Mouse (Mus musculus): ENCODE results near the gene Chrna1. TPM values are rescaled to one million over a fixed set of nuclear protein-coding genes. Genes with fewer than 3 reads are reported as not detected.

Gene Chrna1
- total RNA-seq, 2 experiments from 2014 or later = 0.07 to 0.19 TPM

- no peak for DNase-seq (ENCODE audit: low spot score in 2 of 2)
- intact Hi-C loops (cut with DNase I) = no loop called here
Observed at GRCm38 (mm10) chr2:73593101-73593439, 12.9 kb upstream of the Chrna1 start.

DNA sequence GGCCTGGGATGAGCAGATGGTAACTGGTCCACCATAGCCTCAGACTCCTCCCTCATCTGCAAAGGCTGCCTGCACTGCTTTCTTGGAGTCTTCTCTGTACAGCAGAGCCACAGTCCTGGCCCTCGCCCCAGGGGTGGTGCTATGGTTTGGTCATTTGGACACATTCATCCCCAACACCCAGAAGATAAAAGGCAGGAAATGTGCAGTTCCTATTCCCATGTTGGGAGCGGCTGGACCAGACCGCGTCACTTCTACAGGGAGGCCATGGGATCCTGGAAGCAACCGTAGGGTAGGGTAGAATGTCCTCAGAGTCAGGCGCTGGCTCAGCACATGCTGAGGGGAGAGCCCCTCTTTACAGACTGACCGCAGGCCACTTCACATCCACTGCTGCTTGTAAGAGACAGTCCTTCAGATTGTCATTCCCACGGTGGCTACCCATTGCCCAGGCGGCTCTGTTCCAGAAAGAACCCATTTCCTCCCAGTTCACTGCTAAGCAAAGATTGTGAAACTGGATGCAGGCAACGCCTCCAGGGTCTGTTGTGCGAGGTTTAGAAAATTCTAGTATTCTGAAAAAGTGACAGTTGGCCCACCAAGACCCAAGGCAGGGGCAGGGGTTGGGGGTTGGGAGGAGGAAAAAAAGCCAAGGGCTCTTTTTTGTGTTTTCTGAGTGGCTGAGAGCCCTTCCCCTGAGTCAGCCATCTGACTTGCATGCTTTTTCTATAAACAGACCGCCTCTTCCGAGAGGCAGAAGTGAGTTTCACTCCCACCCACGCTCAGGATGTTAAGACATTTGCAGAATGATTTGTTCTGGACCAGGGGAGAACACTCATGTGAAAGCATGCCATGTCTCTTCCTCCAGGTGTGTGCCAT, 12.3 kb upstream of the Chrna1 start:
- intact Hi-C loops (cut with DNase I) = no loop called here
- DNase-seq (ENCODE audit: low spot score in 2 of 2) = peak; percentile 74 to 92

DNA sequence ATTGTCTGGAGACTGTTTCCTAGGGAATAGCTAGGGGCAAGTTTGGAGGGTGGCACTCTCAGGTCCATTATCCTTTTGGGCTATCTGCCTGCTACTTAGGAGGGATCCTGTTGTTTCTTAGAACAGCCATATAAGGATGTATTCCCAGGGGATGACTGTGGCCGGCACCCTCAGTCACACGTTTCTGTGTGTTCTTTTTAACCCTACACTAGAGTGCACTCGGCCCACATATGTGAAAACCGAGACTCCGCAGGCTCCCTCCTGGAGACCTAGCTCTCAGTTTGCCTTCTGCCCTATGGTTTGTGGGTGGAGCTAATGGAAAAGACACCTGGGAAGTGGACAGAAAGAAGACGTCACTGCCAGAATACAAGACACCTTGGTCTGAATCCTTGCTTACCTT, 11.1 kb upstream of the Chrna1 start:
- intact Hi-C loops (cut with DNase I) = no loop called here
- no peak for DNase-seq (ENCODE audit: low spot score in 2 of 2)

DNA sequence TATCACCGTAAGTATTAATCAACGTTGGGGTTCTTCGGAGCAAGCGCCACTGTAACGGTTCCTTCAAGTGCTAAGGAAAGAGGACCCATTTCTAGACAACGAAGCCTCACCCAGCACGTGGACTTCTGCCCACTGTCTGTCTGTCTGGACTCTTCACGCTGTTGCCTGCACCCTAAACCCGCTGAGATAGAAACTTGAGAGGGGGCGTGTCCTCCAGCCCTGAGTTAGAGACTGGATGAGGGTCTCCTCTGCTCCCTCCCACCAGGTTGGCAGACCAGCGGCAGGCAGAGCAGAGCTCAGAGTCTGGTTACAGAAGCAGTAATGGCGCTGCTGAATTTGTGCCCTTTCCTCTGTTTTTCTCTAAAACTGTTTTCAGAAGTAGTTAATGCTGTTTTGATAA, 10.0 kb upstream of the Chrna1 start:
- no peak for DNase-seq (ENCODE audit: low spot score in 2 of 2)
- intact Hi-C loops (cut with DNase I) = no loop called here

- intact Hi-C loops (cut with DNase I) = no loop called here
- DNase-seq (ENCODE audit: low spot score in 2 of 2) = no peak
Observed at GRCm38 (mm10) chr2:73588951-73589350, 8.8 kb upstream of the Chrna1 start.

DNA sequence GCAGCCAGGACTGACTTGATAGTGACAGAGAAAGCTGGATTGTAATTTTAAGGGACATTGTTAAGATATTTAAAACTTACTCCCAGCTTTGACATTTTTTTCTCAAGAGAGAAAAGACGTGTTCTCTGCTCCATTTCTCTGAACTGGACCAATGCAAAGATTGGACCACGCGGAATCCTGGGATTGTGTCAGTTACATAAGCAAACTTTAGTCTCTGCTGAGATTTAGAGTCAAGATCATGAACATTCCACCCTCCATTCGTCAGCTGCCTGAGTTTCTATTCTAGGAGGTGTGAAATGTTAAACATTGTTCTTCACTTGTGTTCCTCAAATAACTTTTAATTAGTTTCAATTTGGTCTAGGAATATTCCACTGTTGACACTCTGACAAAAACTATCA, 7.0 kb upstream of the Chrna1 start:
- intact Hi-C loops (cut with DNase I) = no loop called here
- peak in 1 of 2 experiments; percentile 30 for DNase-seq (ENCODE audit: low spot score in 2 of 2)

GRCm38 (mm10) chr2:73586392-73587108, 6.4 kb upstream of the Chrna1 start:
- no peak for DNase-seq (ENCODE audit: low spot score in 2 of 2)
- intact Hi-C loops (cut with DNase I) = no loop called here

GRCm38 (mm10) chr2:73585347-73585831, 5.3 kb upstream of the Chrna1 start:
- intact Hi-C loops (cut with DNase I) = loop anchor here (2.0 kb wide), 1 partner anchor 73 kb away; no protein-coding TSS in a partner anchor
- no peak for DNase-seq (ENCODE audit: low spot score in 2 of 2)

- peak; percentile 88 for DNase-seq (ENCODE audit: low spot score in 2 of 2)
- intact Hi-C loops (cut with DNase I) = loop anchor here (2.0 to 5.0 kb wide), 2 partner anchors 74 to 158 kb away; no protein-coding TSS in a partner anchor
Observed at GRCm38 (mm10) chr2:73584645-73585346, 4.7 kb upstream of the Chrna1 start.

GRCm38 (mm10) chr2:73580720-73581119, 582 bp upstream of the Chrna1 start:
- no peak for DNase-seq (ENCODE audit: low spot score in 2 of 2)
- intact Hi-C loops (cut with DNase I) = loop anchor here (5.0 kb wide), 1 partner anchor 162 kb away; no protein-coding TSS in a partner anchor

DNA sequence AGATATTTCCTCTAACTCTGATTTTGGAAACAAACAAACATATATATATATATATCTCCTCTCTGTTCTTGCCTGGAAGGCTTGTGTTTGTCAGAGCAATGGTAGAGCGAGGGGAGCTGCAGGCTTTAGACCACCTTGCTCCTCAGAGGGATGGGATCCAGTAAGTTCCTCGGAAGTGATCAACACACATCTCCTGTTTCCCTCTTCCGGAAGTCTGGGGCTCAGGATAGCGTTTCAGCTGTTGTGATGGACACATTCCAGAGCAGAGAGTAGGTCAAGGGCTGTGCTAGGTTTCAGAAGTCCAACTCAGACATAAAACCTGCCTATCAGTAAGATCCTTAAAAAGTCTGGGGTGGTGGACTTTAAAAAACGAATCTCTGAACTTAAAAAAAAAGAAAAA, 970 bp downstream of the Chrna1 start:
- intact Hi-C loops (cut with DNase I) = loop anchor here (10.0 kb wide), 1 partner anchor 316 kb away; the partner anchor contains the start of gene Atf2

GRCm38 (mm10) chr2:73574418-73574817, 5.7 kb downstream of the Chrna1 start:
- intact Hi-C loops (cut with DNase I) = loop anchor here (10.0 kb wide), 1 partner anchor 320 kb away; the partner anchor contains the start of gene Atf2
- no peak for DNase-seq (ENCODE audit: low spot score in 2 of 2)

More for the DNA sequence above, 970 bp downstream of the Chrna1 start:
- DNase-seq (ENCODE audit: low spot score in 2 of 2) = no peak

DNA sequence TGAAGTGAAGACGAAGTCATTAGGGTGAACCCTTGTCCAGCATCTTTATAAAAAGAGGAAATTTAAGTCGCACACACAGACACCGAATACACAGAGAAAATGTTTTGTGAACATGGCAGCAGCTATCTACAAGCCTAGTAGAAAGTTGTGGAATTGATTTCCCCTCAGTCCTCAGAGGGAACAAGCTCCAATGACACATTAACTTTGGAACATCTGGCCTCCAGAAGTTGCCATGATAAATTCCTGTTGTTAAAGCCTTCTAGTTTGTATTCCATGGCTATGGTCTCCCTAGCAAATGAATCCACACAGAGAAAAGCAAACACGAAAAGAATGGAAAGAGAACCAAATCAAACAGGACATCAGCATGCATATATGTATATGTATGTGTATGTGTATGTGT, 6.6 kb downstream of the Chrna1 start:
- no peak for DNase-seq (ENCODE audit: low spot score in 2 of 2)
- intact Hi-C loops (cut with DNase I) = loop anchor here (2.0 to 10.0 kb wide), 2 partner anchors 23 to 321 kb away; partner anchors contain the start of gene Atf2

GRCm38 (mm10) chr2:73572539-73573372, 7.4 kb downstream of the Chrna1 start:
- intact Hi-C loops (cut with DNase I) = loop anchor here (2.0 to 10.0 kb wide), 2 partner anchors 24 to 322 kb away; partner anchors contain the start of gene Atf2

DNA sequence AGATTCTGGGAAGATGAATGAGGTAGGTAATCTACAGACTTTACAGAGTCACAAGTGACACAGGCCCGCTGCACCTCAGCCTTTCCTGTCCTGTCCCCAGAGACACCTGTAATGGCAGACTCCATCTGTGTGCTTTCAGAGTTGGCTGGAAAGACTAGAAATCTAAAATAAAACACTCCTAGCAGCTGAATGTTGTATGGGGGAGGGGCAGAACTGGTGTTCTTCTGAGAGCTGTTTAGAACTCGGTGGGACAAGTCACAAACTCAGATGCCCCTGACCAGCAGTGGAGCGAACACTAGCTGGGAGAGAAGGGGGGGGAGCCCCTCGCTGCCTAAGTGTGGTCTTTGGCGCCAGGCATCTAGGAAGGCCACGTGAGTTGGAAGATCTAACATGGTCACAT, 8.2 kb downstream of the Chrna1 start:
- intact Hi-C loops (cut with DNase I) = loop anchor here (2.0 to 10.0 kb wide), 2 partner anchors 25 to 323 kb away; partner anchors contain the start of gene Atf2
- peak in 1 of 2 experiments; percentile 70 for DNase-seq (ENCODE audit: low spot score in 2 of 2)

More at GRCm38 (mm10) chr2:73572539-73573372, 7.4 kb downstream of the Chrna1 start:
- DNase-seq (ENCODE audit: low spot score in 2 of 2) = peak; percentile 92 to 97

- intact Hi-C loops (cut with DNase I) = loop anchor here (10.0 kb wide), 1 partner anchor 323 kb away; the partner anchor contains the start of gene Atf2
Observed at GRCm38 (mm10) chr2:73571304-73571703, 8.8 kb downstream of the Chrna1 start.

DNA sequence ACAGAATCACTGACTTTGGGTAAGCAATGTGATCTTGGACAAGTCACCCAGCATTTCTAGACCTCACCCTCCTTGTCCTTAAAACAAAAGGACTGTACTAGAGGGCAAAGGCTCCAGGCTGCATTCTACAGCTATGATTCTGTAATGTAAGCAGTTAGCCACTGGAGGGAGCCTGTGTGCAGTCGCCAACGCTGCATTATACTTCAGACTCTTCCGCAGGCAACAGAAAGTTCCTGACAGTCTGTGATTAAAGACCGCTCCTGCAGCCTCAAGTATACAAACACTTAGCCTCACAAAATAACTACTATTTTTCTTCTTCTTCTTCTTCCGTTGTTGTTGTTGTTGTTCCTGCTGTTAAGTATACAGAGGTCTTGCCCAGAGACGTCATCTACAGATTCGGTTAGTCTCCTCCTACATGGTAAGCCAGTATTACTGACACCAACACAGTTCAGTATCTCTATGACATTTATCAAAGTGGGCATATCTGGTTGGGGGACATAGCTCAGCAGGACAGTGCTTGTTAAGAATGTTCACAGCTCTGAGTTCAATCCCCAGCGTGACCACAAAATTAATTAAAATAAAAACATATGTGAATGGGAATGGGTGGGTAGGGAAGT, 13.0 kb downstream of the Chrna1 start:
- intact Hi-C loops (cut with DNase I) = no loop called here

More at GRCm38 (mm10) chr2:73571304-73571703, 8.8 kb downstream of the Chrna1 start:
- DNase-seq (ENCODE audit: low spot score in 2 of 2) = no peak

DNA sequence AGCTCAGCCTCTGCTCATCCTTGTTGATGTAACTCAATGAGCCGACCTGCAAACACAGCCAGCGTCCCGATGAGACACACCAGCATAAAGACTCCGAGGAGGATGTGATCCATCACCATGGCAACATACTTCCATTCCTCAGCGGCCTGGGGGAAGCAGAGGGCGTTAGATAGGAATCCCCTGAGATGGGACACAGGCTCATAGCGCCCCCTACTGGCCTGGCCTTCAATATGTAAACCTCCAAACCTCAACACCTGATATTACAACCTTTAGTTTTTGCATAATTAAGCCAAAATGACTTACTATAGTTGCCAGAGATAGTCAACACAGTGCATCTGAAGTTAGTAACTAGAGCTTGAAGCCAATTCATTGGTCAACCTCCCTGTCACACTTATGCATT, 14.0 kb downstream of the Chrna1 start:
- DNase-seq (ENCODE audit: low spot score in 2 of 2) = peak in 1 of 2 experiments; percentile 45
- intact Hi-C loops (cut with DNase I) = no loop called here

More for the DNA sequence above, 13.0 kb downstream of the Chrna1 start:
- DNase-seq (ENCODE audit: low spot score in 2 of 2) = peak; percentile 69 to 77
